Mouse (Mus musculus) spleen, adult 2 months (tissue): ENCODE data around the gene Arhgap17.

Experiments
- CTCF ChIP-seq: fragments of 200-500 bp; IDR thresholded peaks from 2 replicates; pipeline ENCODE4 v1.5.1; 2011; ENCODE audit warnings: mild to moderate bottlenecking, inconsistent platforms; ENCODE audit not compliant: insufficient read depth, insufficient read length, insufficient replicate concordance; ENCODE audit errors: extremely low read depth
- POLR2A ChIP-seq: fragments of 200-500 bp; IDR thresholded peaks from 2 replicates; pipeline ENCODE4 v1.6.1; 2011; ENCODE audit warnings: low read depth, low read length, inconsistent platforms

GRCm38 (mm10) chr7:123345041-123345544 is 24.6 kb downstream of the Arhgap17 start:
- TF ChIP-seq POLR2A = no peak
- TF ChIP-seq CTCF = no peak
